Mouse (Mus musculus) retina, embryonic 14.5 days (tissue): Measurements from ENCODE around the gene Cdc42bpa.
"Not testable (repeated sequence)": the region's sequence is repeated elsewhere in the genome, so short reads cannot be mapped to it uniquely, and the experiment has no call there.

Source experiments
- DNase-seq: peaks from one replicate; pipeline ENCODE4 v3.0.0-alpha.2; 2015; ENCODE audit warnings: low spot score

Gene Cdc42bpa

GRCm38 (mm10) chr1:179960882-179961698 is 818 bp downstream of the Cdc42bpa start:
- DNase-seq, result peak; percentile 58

GRCm38 (mm10) chr1:179961777-179962176 is 1.5 kb downstream of the Cdc42bpa start:
- peak; percentile 24 for DNase-seq

GRCm38 (mm10) chr1:179969776-179970428 is 9.6 kb downstream of the Cdc42bpa start:
- no peak for DNase-seq

GRCm38 (mm10) chr1:179975021-179975420 is 14.7 kb downstream of the Cdc42bpa start:
- no peak for DNase-seq

- DNase-seq, result no peak
These were observed 15.5 kb downstream of the Cdc42bpa start for GRCm38 (mm10) chr1:179975645-179976275.

- DNase-seq, result no peak
These were observed 17.2 kb downstream of the Cdc42bpa start for GRCm38 (mm10) chr1:179977437-179977836.

- no peak for DNase-seq
These were observed 18.5 kb downstream of the Cdc42bpa start for GRCm38 (mm10) chr1:179978742-179979141.

GRCm38 (mm10) chr1:179981680-179982079 is 21.4 kb downstream of the Cdc42bpa start:
- no peak for DNase-seq

GRCm38 (mm10) chr1:179982183-179982582 is 21.9 kb downstream of the Cdc42bpa start:
- DNase-seq, result no peak

- no peak for DNase-seq
These were observed 22.7 kb downstream of the Cdc42bpa start for GRCm38 (mm10) chr1:179982933-179983332.

GRCm38 (mm10) chr1:179984171-179984570 is 23.9 kb downstream of the Cdc42bpa start:
- DNase-seq, result no peak

GRCm38 (mm10) chr1:179991660-179992235 is 31.5 kb downstream of the Cdc42bpa start:
- DNase-seq, result no peak

GRCm38 (mm10) chr1:179992255-179992654 is 32.0 kb downstream of the Cdc42bpa start:
- no peak for DNase-seq

- DNase-seq, result no peak
These were observed 47.8 kb downstream of the Cdc42bpa start for GRCm38 (mm10) chr1:180008057-180008456.

- no peak for DNase-seq
These were observed 53.2 kb downstream of the Cdc42bpa start for GRCm38 (mm10) chr1:180013479-180013878.

GRCm38 (mm10) chr1:180018218-180018617 is 57.9 kb downstream of the Cdc42bpa start:
- no peak for DNase-seq

GRCm38 (mm10) chr1:180021463-180022296 is 61.4 kb downstream of the Cdc42bpa start:
- no peak for DNase-seq

GRCm38 (mm10) chr1:180023512-180023911 is 63.2 kb downstream of the Cdc42bpa start:
- no peak for DNase-seq

- DNase-seq, result not testable (repeated sequence)
These were observed 69.6 kb downstream of the Cdc42bpa start for GRCm38 (mm10) chr1:180029863-180030262.

GRCm38 (mm10) chr1:180030631-180031365 is 70.5 kb downstream of the Cdc42bpa start:
- DNase-seq, result no peak
